In the genomic region with DNA sequence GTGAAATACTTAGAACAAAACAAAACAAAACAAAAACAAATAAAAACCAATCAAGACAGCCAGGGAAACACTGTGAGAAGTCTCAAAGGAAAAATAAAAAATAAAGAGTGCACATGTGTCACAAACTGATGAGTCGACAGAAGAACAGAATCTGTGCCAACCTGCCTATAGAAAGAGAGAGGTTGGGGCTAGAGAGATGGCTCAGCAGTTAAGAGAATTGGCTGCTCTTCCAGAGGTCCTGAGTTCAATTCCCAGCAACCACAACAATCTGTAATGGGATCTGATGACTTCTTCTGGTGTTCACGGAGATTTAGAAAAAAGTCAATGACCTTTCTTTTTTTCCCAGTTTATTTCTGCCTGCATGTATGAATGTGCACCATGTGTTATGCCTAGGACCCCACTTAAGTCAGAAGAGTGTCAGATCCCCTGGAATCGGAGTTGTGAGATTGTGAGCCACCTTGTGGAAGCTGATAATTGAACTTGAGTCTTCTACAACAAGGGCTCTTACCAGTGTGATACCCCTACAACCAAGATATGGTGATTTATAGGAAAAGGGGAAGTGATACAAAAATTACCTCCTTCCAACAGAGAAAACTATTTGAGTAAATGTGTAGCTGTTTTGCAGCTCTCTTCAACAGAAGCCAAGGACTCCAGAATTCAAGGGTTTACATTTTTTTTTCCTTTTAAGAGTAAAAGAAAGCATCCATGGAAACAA, we compare ENCODE assay signal across 16 mouse cellular contexts. TPM values are rescaled to one million over a fixed set of nuclear protein-coding genes. Genes with fewer than 3 reads are reported as not detected.
DNase-seq lines count a peak whose midpoint lies in the region; ATAC-seq and TF ChIP-seq lines count a peak whose summit lies in the region.
"Had no signal": no experiment of that assay in that cellular context is flagged by ENCODE, and none has a peak within 500 bp of the region (broad histone marks: within the 10 kb centered on the region; RNA-seq: fewer than 3 reads in every experiment).

No protein-coding gene starts in this region.

- no peaks in the 10 kb centered on the region for H3K27me3 ChIP-seq in kidney, adult 2 months (replicated peaks; ENCODE audit: control insufficient read depth, insufficient read depth, low read length)
- H3K27me3 ChIP-seq in liver, embryonic 16.5 days (ENCODE audit: control insufficient read depth, insufficient read depth, low read depth, low read length) = no peaks in the 10 kb centered on the region
- H3K27me3 ChIP-seq: embryonic facial prominence, embryonic 13.5 days; midbrain, embryonic 12.5 days; stomach, embryonic 15.5 days had no signal

- no peak overlapping the region for H3K4me3 ChIP-seq in kidney, adult 2 months (ENCODE audit: insufficient read depth, low read depth, low read length)
- H3K4me3 ChIP-seq in bone marrow macrophage, adult 2 months (ENCODE audit: insufficient read depth, low read length) = no peak overlapping the region
- no peak overlapping the region for H3K4me3 ChIP-seq in liver, embryonic 16.5 days (ENCODE audit: low read depth, low read length)
- H3K4me3 ChIP-seq: midbrain, embryonic 12.5 days; stomach, embryonic 15.5 days had no signal

- ATAC-seq in liver, embryonic 16.5 days (ENCODE audit: low read depth) = no peak
- ATAC-seq: hindbrain, embryonic 16.5 days had no signal

- WGBS in kidney, adult 2 months = 62% methylated on average over 3 of the region's 3 CpGs
- 51% methylated on average over 3 of the region's 3 CpGs for WGBS in liver, embryonic 16.5 days (ENCODE audit: insufficient replicate concordance)

- TF ChIP-seq CTCF in kidney, adult 2 months (conservative IDR thresholded peaks at IDR 0.05; ENCODE audit: insufficient read depth, insufficient read length, low read depth, low read length) = no peak
- TF ChIP-seq CTCF in bone marrow macrophage, adult 2 months (IDR thresholded peaks at IDR 0.05; ENCODE audit: low read depth, low read length) = no peak

- no peaks in the 10 kb centered on the region for H3K36me3 ChIP-seq in kidney, adult 2 months (ENCODE audit: control insufficient read depth, insufficient read depth, low read length)
- peaks cover 4% of the 10 kb centered on the region; the same call in 1 of the 2 replicates for H3K36me3 ChIP-seq in liver, embryonic 16.5 days (ENCODE audit: control insufficient read depth, insufficient read depth)
- H3K36me3 ChIP-seq: midbrain, embryonic 12.5 days; stomach, embryonic 15.5 days had no signal

- DNase-seq in kidney, adult 2 months = no peak
- DNase-seq in kidney, adult 9 months = no peak
- DNase-seq in A20 (ENCODE audit: low read depth, low spot score) (peak; percentile 69), MN1 (ENCODE audit: low spot score) (no peak)
- no peak for DNase-seq in cerebellum, postnatal 25 days
- DNase-seq: cerebellum, postnatal 36 days; left cerebral cortex, postnatal 4 days; right cerebral cortex, postnatal 25 days; thymus, postnatal 25 days had no signal

- H3K9me3 ChIP-seq in liver, embryonic 16.5 days (replicated peaks; ENCODE audit: control insufficient read depth, low read length) = no peaks in the 10 kb centered on the region
- H3K9me3 ChIP-seq: embryonic facial prominence, embryonic 13.5 days; forebrain, embryonic 10.5 days; midbrain, embryonic 12.5 days; stomach, embryonic 15.5 days had no signal

- peaks cover 35% of the 10 kb centered on the region for H3K4me1 ChIP-seq in kidney, adult 2 months (ENCODE audit: control insufficient read depth, insufficient read depth, low read length)
- peaks cover 49% of the 10 kb centered on the region for H3K4me1 ChIP-seq in bone marrow macrophage, adult 2 months (ENCODE audit: control insufficient read depth, insufficient read depth, low read length)
- H3K4me1 ChIP-seq in liver, embryonic 16.5 days (ENCODE audit: control insufficient read depth, low read depth, low read length) = peaks cover 69% of the 10 kb centered on the region

- no peak for TF ChIP-seq POLR2A in kidney, adult 2 months (IDR thresholded peaks at IDR 0.05; ENCODE audit: low read depth, low read length)
- no peak for TF ChIP-seq POLR2A in bone marrow macrophage, adult 2 months (IDR thresholded peaks at IDR 0.05; ENCODE audit: borderline replicate concordance, low read depth, low read length)

- peak overlapping the region; percentile 13; the same call in 1 of the 2 replicates for H3K9ac ChIP-seq in liver, embryonic 16.5 days (ENCODE audit: low read depth, low read length)
- H3K9ac ChIP-seq: midbrain, embryonic 12.5 days; stomach, embryonic 15.5 days had no signal

- peak overlapping the region; percentile 94 for H3K4me2 ChIP-seq in liver, embryonic 16.5 days (ENCODE audit: low read depth, low read length)
- H3K4me2 ChIP-seq: midbrain, embryonic 12.5 days had no signal

- H3K27ac ChIP-seq in kidney, adult 2 months (ENCODE audit: insufficient read depth, low read depth, low read length) = peak overlapping the region; percentile 89
- H3K27ac ChIP-seq in bone marrow macrophage, adult 2 months (ENCODE audit: insufficient read depth, low read depth, low read length) = 0 out of 2 replicates have a peak overlapping the region, but pooled peaks have one; percentile 11
- H3K27ac ChIP-seq in liver, embryonic 16.5 days (ENCODE audit: low read length) = peak overlapping the region; percentile 96
- H3K27ac ChIP-seq: midbrain, embryonic 12.5 days had no signal

RNA-seq across cellular contexts. Expression of gene Dido1, which starts 6.0 kb away (rescaled TPM):
- 13.2 and 13.4 TPM in 2 replicates for polyA plus RNA-seq in kidney, adult 2 months (2012; rRNA removed)
- polyA plus RNA-seq in bone marrow macrophage, adult 2 months (2012; ENCODE audit: insufficient read depth, insufficient read length, missing spikeins) = 30.2 and 32.9 TPM in 2 replicates
- 12.6 and 12.9 TPM in 2 replicates for polyA plus RNA-seq in liver, embryonic 16.5 days (2015; fragmentation: Nextera tagmentation; extraction: Ambion mirVana)

RNA-seq across cellular contexts. Expression of gene Gid8, which starts 6.1 kb away (rescaled TPM):
- polyA plus RNA-seq in kidney, adult 2 months (2012; rRNA removed) = 33.3 and 35.4 TPM in 2 replicates
- 52.9 and 53.5 TPM in 2 replicates for polyA plus RNA-seq in bone marrow macrophage, adult 2 months (2012; ENCODE audit: insufficient read depth, insufficient read length, missing spikeins)
- 101 and 112 TPM in 2 replicates for polyA plus RNA-seq in liver, embryonic 16.5 days (2015; fragmentation: Nextera tagmentation; extraction: Ambion mirVana)

RNA-seq across cellular contexts. Expression of gene Slc17a9, which starts 21.3 kb away (rescaled TPM):
- 1.9 and 3.0 TPM in 2 replicates for polyA plus RNA-seq in kidney, adult 2 months (2012; rRNA removed)
- polyA plus RNA-seq in bone marrow macrophage, adult 2 months (2012; ENCODE audit: insufficient read depth, insufficient read length, missing spikeins) = 6.4 and 6.7 TPM in 2 replicates
- polyA plus RNA-seq in liver, embryonic 16.5 days (2015; fragmentation: Nextera tagmentation; extraction: Ambion mirVana) = 10.4 and 10.8 TPM in 2 replicates

Comparison
In these comparisons a context has a peak if more than half of its experiments do, and no peak if none do; other contexts are left out.
1. H3K27ac ChIP-seq: peak in every context shown above with its lines; median percentile 96 in liver, embryonic 16.5 days; 89 in kidney, adult 2 months; 11 in bone marrow macrophage, adult 2 months.